Comparison of ENCODE assay signal across 11 mouse cellular contexts in genomic region chr6:51016441-51017070, GRCm38 (mm10).
DNase-seq lines count a peak whose midpoint lies in the region; ATAC-seq lines count a peak whose summit lies in the region.
"Had no signal": no experiment of that assay in that cellular context is flagged by ENCODE, and none has a peak within 500 bp of the region (broad histone marks: within the 10 kb centered on the region; RNA-seq: fewer than 3 reads in every experiment).

No protein-coding gene starts in this region.

- H3K4me3 ChIP-seq in embryonic facial prominence, embryonic 13.5 days = no peak overlapping the region
- no peak overlapping the region for H3K4me3 ChIP-seq in midbrain, embryonic 10.5 days
- H3K4me3 ChIP-seq: neural tube, embryonic 12.5 days; stomach, embryonic 15.5 days had no signal

- intact Hi-C loops in heart, postnatal 25 days (cut with DNase I) = no loop called here

- WGBS in embryonic facial prominence, embryonic 13.5 days = 70% methylated on average over 5 of the region's 5 CpGs
- 47% methylated on average over 5 of the region's 5 CpGs for WGBS in midbrain, embryonic 10.5 days

- no peaks in the 10 kb centered on the region for H3K9me3 ChIP-seq in embryonic facial prominence, embryonic 13.5 days
- no peaks in the 10 kb centered on the region for H3K9me3 ChIP-seq in midbrain, embryonic 10.5 days (replicated peaks)
- H3K9me3 ChIP-seq: neural tube, embryonic 12.5 days; stomach, embryonic 15.5 days had no signal

- peaks cover 26% of the 10 kb centered on the region; the same call in 1 of the 2 replicates for H3K4me1 ChIP-seq in embryonic facial prominence, embryonic 13.5 days
- peaks cover 34% of the 10 kb centered on the region for H3K4me1 ChIP-seq in midbrain, embryonic 10.5 days
- H3K4me1 ChIP-seq: neural tube, embryonic 12.5 days had no signal

- H3K9ac ChIP-seq in embryonic facial prominence, embryonic 13.5 days = no peak overlapping the region
- H3K9ac ChIP-seq: neural tube, embryonic 12.5 days; stomach, embryonic 15.5 days had no signal

- DNase-seq in heart, adult 11 months = peak; percentile 92
- no peak for DNase-seq in heart, adult 8-10 months (ENCODE audit: low spot score)
- DNase-seq in adipocyte (ENCODE audit: low spot score) = peak; percentile 67
- DNase-seq in midbrain, embryonic 10.5 days (ENCODE audit: low spot score) = peak; percentile 71
- no peak for DNase-seq in kidney, postnatal 4 days
- no peak for DNase-seq in heart, postnatal 25 days (ENCODE audit: low spot score)

- peak overlapping the region; percentile 82 for H3K27ac ChIP-seq in embryonic facial prominence, embryonic 13.5 days
- peak overlapping the region; percentile 82 for H3K27ac ChIP-seq in midbrain, embryonic 10.5 days (replicated peaks)
- H3K27ac ChIP-seq: neural tube, embryonic 12.5 days; stomach, embryonic 15.5 days had no signal

- no peaks in the 10 kb centered on the region for H3K36me3 ChIP-seq in embryonic facial prominence, embryonic 13.5 days
- no peaks in the 10 kb centered on the region for H3K36me3 ChIP-seq in midbrain, embryonic 10.5 days
- H3K36me3 ChIP-seq: neural tube, embryonic 12.5 days; stomach, embryonic 15.5 days had no signal

- no peaks in the 10 kb centered on the region for H3K27me3 ChIP-seq in embryonic facial prominence, embryonic 13.5 days
- peaks cover 28% of the 10 kb centered on the region; the same call in 1 of the 2 replicates for H3K27me3 ChIP-seq in midbrain, embryonic 10.5 days (ENCODE audit: low read depth, poor library complexity, severe bottlenecking)
- H3K27me3 ChIP-seq: neural tube, embryonic 12.5 days; stomach, embryonic 15.5 days had no signal

- no peak for ATAC-seq in embryonic facial prominence, embryonic 13.5 days (ENCODE audit: insufficient number of reproducible peaks, insufficient read depth, low FRiP score, low TSS enrichment, low read depth)
- ATAC-seq in megakaryocyte-erythroid progenitor cell, adult 5-6 weeks (replicated peaks; ENCODE audit: low FRiP score, low TSS enrichment, poor library complexity, severe bottlenecking) = no peak

- no peak overlapping the region for H3K4me2 ChIP-seq in embryonic facial prominence, embryonic 13.5 days
- H3K4me2 ChIP-seq: heart, embryonic 11.5 days; neural tube, embryonic 12.5 days; stomach, embryonic 15.5 days had no signal

Comparison
In these comparisons a context has a peak if more than half of its experiments do, and no peak if none do; other contexts are left out.
1. DNase-seq: peak in heart, adult 11 months (single experiment), adipocyte (single experiment) and midbrain, embryonic 10.5 days (single experiment); none in heart, adult 8-10 months (single experiment), kidney, postnatal 4 days (0 of 2) and heart, postnatal 25 days (single experiment).